Mouse (Mus musculus) central nervous system, embryonic 11.5 days (tissue): ENCODE measurements around the gene Ube2ql1. TPM values are rescaled to one million over a fixed set of nuclear protein-coding genes. Genes with fewer than 3 reads are reported as not detected.

ENCODE experiments used
- polyA plus RNA-seq: library from polyadenylated mRNA; depleted of rRNA; stranded (reverse); fragments of >200 nt; gene quantifications from 2 replicates; pipeline ENCODE4 v1.2.3, GENCODE M21; 2012; rRNA removed

Gene Ube2ql1
- 14.4 and 18.6 TPM in 2 replicates for polyA plus RNA-seq

GRCm38 (mm10) chr13:69739759-69740135, at the start of gene Ube2ql1:
Ube2ql1 (minus strand) TSS chr13:69739889.

Other genes with a start within 250 kb of the Ube2ql1 start
- gene Nsun2, start 206.1 kb downstream of the Ube2ql1 start, polyA plus RNA-seq, result 97.2 and 102 TPM in 2 replicates
- gene Tent4a, start 205.3 kb downstream of the Ube2ql1 start, polyA plus RNA-seq, result 16.9 and 25.3 TPM in 2 replicates
- gene Srd5a1, start 128.4 kb downstream of the Ube2ql1 start, polyA plus RNA-seq, result 10.7 and 14.1 TPM in 2 replicates
- 74.6 and 86.2 TPM in 2 replicates for gene Med10, start 62.5 kb upstream of the Ube2ql1 start, polyA plus RNA-seq